Mouse (Mus musculus) midbrain, embryonic 14.5 days (tissue): ENCODE results near the gene Spg7. TPM values are rescaled to one million over a fixed set of nuclear protein-coding genes. Genes with fewer than 3 reads are reported as not detected.

Source experiments
- ATAC-seq: fragments of 200-750 bp; cut with Nextera tagmentation; 2 replicates; pipeline ENCODE4 v1.8.0; 2017; ENCODE audit warnings: moderate number of reproducible peaks, moderate library complexity; ENCODE audit not compliant: low FRiP score, low TSS enrichment
- DNase-seq: peaks from one replicate; pipeline ENCODE4 v3.0.0-alpha.2; 2015
- H3K27ac ChIP-seq: fragments of 300-500 bp; sonication (generic); replicated peaks from 2 replicates; pipeline ENCODE4 v1.5.1; 2014; ENCODE audit warnings: mild to moderate bottlenecking, low read depth, low read length, moderate library complexity
- H3K27me3 ChIP-seq: fragments of 300-500 bp; sonication (generic); 2 replicates; pipeline ENCODE4 v1.6.1; 2014; ENCODE audit warnings: low read length, control low read depth, mixed read lengths; ENCODE audit not compliant: control insufficient read depth, insufficient read depth
- H3K36me3 ChIP-seq: fragments of 300-500 bp; sonication (generic); 2 replicates; pipeline ENCODE4 v1.6.1; 2014; ENCODE audit warnings: low read length, control low read depth; ENCODE audit not compliant: control insufficient read depth, insufficient read depth
- H3K4me1 ChIP-seq: fragments of 300-500 bp; sonication (generic); 2 replicates; pipeline ENCODE4 v1.6.1; 2014; ENCODE audit warnings: mild to moderate bottlenecking, antibody characterized with exemption, low read length, control low read depth; ENCODE audit not compliant: control insufficient read depth, insufficient read depth
- H3K4me2 ChIP-seq: fragments of 300-500 bp; sonication (generic); 2 replicates; pipeline ENCODE4 v1.6.1; 2014; ENCODE audit warnings: mild to moderate bottlenecking, low read length, moderate library complexity
- H3K4me3 ChIP-seq: fragments of 300-500 bp; sonication (generic); replicated peaks from 2 replicates; pipeline ENCODE4 v1.5.1; 2014; ENCODE audit warnings: low read depth, low read length
- H3K9ac ChIP-seq: fragments of 300-500 bp; sonication (generic); replicated peaks from 2 replicates; pipeline ENCODE4 v1.6.1; 2014; ENCODE audit warnings: mild to moderate bottlenecking, low read length, moderate library complexity
- H3K9me3 ChIP-seq: fragments of 300-500 bp; sonication (generic); 2 replicates; pipeline ENCODE4 v1.6.1; 2016; ENCODE audit warnings: low read length, control low read depth, mixed read lengths; ENCODE audit not compliant: control insufficient read depth
- WGBS: fragments of 180-500 bp; shearing (Covaris S2); extraction: QIAGEN DNeasy Blood & Tissue Kit; methylation state at CpG from one replicate; pipeline ENCODE4 v1.1.7; 2014; 5-methylcytosine and 5-hydroxymethylcytosine counted together
- polyA plus RNA-seq: library from polyadenylated mRNA; unstranded; fragments of >200 nt; fragmentation: Nextera tagmentation; extraction: Ambion mirVana; gene quantifications from 2 replicates; pipeline ENCODE4 v1.2.1, GENCODE M21; 2014

Gene Spg7
- 42.0 and 43.6 TPM in 2 replicates for polyA plus RNA-seq

DNA sequence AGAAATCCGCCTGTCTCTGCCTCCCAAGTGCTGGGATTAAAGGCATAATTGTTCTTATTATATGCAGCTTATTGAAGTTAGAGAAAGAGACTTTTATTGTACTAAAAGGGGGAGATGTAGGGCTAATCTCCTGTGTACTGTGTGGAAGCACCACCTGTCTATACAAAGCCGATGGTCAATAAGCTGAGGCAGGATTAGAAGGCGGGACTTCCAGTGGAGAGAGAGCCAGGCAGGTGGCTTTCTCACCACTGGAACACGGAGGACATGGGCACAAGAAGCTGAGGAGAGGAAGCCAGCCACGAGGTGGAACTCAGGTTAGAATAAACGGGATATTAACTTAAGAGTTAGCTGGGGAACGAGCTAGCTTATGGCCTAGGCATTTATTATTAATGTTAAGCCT, at the start of gene Spg7:
TSS of gene Spg7 (plus strand) at position 222 of the 400 bp plus-strand sequence.
- WGBS: 72% methylated on average over 7 of the region's 7 CpGs
- H3K27me3 ChIP-seq: no peaks in the 10 kb centered on the region

DNA sequence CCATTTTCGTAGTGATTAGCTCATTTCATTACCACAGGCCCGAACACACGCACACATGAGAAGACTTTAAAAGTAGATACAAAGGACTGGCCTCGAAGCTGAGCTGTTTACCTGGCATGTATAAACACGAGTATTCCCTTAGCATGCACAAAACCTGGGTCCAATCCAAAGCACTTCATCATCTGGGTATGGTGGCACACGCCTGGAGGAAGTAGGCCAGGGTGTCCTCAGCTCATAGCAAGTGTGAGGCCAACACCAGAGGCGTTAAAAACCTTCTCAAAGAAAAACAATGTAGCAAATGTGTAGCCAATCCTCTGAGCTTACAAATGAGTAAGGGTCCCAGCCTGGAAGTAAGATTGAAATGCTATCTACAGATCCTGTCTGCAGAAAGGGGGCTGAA, 48.3 kb upstream of the Spg7 start:
- Histone ChIP-seq H3K9ac (no peak overlapping the region), H3K9me3 (no peaks in the 10 kb centered on the region), H3K4me2 (no peak overlapping the region), H3K4me1 (0 out of 2 replicates have a peak, but pooled peaks cover 8% of the 10 kb centered on the region), H3K36me3 (no peaks in the 10 kb centered on the region), H3K27me3 (no peaks in the 10 kb centered on the region), H3K27ac (no peak overlapping the region), H3K4me3 (no peak overlapping the region)
- DNase-seq (no peak), ATAC-seq (no peak)
- 91% methylated on average over 7 of the region's 7 CpGs for WGBS

More for the DNA sequence above, at the start of gene Spg7:
- Histone ChIP-seq H3K4me1 (peaks cover 20% of the 10 kb centered on the region), H3K36me3 (no peaks in the 10 kb centered on the region), H3K9me3 (no peaks in the 10 kb centered on the region), H3K4me2 (no peak within 1 kb of the TSS), H3K4me3 (no peak within 1 kb of the TSS), H3K27ac (no peak within 1 kb of the TSS), H3K9ac (no peak within 1 kb of the TSS)
- DNase-seq: no peak
- ATAC-seq: no peak

DNA sequence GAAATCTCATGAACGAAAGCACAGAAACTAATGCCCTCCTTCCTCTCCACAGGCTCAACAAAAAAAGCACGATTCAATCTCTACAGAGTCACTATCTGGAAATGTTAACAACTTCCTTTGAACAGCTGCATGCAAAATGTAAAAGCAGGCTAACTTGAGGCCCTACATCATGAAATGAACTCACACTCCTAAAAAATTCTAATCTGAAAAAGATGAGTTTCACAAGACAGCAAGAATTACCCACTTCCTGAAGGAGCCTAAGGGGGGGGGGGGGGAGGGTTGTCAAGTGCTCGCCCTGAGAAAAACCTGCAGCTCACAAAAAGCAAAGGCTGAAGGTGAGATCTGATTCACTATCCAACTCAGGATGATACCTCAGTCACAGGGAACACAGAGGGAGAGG, 47.7 kb upstream of the Spg7 start:
- Histone ChIP-seq H3K27ac (no peak overlapping the region), H3K36me3 (no peaks in the 10 kb centered on the region), H3K27me3 (no peaks in the 10 kb centered on the region), H3K9ac (no peak overlapping the region), H3K4me3 (no peak overlapping the region), H3K4me1 (0 out of 2 replicates have a peak, but pooled peaks cover 9% of the 10 kb centered on the region), H3K4me2 (no peak overlapping the region), H3K9me3 (no peaks in the 10 kb centered on the region)
- ATAC-seq: no peak
- WGBS: 80% methylated on average over 3 of the region's 3 CpGs
- DNase-seq: no peak

DNA sequence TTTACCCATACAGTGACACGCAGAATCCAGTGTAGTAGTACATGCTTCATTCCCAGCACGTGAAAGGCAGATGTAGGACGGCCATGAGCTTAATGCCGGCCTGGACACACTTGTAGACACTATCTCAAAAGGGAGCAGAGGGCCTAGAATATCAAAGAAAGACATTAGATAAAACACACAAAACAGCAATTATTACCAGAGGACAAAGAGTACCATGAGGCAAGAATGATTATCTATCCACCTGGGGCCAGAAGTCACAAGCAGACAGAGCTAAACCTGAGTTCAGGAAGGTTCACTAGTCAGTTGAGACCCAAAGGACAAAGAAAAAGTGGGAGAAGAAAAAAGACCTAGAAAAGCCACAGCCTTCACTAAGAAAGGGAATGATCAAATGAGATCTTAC, 45.6 kb upstream of the Spg7 start:
- 92% methylated on average over 4 of the region's 4 CpGs for WGBS
- Histone ChIP-seq H3K9me3 (no peaks in the 10 kb centered on the region), H3K4me3 (no peak overlapping the region), H3K4me2 (no peak overlapping the region), H3K4me1 (0 out of 2 replicates have a peak, but pooled peaks cover 9% of the 10 kb centered on the region), H3K36me3 (no peaks in the 10 kb centered on the region), H3K9ac (no peak overlapping the region), H3K27ac (no peak overlapping the region), H3K27me3 (no peaks in the 10 kb centered on the region)
- DNase-seq: no peak
- no peak for ATAC-seq

DNA sequence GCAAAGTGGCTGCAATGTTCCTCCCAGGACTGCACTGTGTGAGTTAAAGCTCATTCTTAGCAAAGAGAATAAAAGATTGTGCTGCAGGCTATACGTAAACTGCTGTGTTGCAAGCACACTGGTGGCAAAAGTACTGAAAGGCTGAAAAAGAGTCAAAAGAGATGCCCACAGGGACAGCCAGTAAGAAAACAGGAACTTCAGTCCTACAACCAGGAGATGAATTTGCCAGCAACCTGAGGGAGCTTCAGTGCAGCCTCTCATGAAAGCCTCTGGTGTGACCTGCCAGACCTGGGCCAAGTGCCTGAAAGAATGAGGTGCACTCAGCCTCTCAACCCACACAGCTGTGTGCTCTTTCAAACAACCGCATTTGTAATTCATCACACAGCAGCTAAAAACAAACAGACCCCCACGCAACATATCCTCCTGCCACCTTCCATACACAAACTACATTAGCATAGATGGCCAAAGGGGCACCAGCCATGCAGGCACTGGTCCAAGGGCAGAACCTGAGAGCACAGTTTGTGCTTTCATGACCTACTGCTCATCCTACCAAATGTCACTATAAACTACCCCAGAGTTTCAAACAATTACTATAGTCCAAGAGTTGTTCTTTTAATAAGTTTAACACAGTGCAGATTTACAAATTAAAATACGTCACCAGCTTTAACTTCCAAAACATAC, 44.1 kb upstream of the Spg7 start:
- Histone ChIP-seq H3K36me3 (no peaks in the 10 kb centered on the region), H3K4me1 (0 out of 2 replicates have a peak, but pooled peaks cover 9% of the 10 kb centered on the region), H3K27me3 (no peaks in the 10 kb centered on the region), H3K4me3 (no peak overlapping the region), H3K9me3 (no peaks in the 10 kb centered on the region), H3K27ac (no peak overlapping the region), H3K4me2 (no peak overlapping the region), H3K9ac (no peak overlapping the region)
- no peak for DNase-seq
- no peak for ATAC-seq
- WGBS: 72% methylated on average over 4 of the region's 4 CpGs

DNA sequence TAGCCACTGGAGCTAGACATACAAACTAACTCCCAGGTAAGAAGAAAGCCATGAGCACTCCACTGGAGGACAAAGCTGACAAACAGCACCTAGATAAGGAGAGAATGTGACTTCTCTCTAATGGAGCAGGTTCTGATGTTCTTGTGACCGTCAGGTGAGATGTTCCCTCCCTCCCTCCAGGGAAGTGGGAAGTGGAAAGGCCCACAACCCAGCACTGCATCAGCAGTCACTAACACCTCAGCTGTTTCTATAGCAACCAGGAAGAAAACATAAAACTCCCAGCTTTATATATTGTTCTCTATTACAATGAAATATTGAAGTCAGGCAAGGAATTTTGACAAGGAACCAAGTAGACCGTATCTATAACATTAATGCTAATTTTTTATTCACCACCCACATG, 42.7 kb upstream of the Spg7 start:
- Histone ChIP-seq H3K9me3 (no peaks in the 10 kb centered on the region), H3K36me3 (no peaks in the 10 kb centered on the region), H3K9ac (no peak overlapping the region), H3K4me1 (0 out of 2 replicates have a peak, but pooled peaks cover 9% of the 10 kb centered on the region), H3K4me2 (no peak overlapping the region), H3K4me3 (no peak overlapping the region), H3K27me3 (no peaks in the 10 kb centered on the region), H3K27ac (no peak overlapping the region)
- ATAC-seq (no peak), DNase-seq (no peak)
- WGBS: 78% methylated on average over 2 of the region's 2 CpGs

DNA sequence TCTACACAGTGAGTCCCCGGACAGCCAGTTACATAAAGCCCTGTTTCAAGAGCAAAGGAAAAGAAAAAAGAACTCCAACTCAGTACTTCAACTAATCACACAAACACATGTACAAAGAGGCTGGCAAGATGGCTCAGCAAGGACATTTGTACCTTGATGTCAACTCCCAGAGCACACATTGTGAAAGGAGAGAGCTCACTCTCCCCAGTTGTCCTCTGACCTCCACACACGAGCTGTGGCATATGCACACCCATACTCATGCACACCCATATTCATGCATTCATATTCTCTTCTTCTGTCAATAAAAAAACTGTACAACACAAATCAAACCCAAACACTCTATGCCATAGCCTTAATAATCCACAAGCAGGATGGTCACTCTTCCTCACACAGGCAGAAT, 41.9 kb upstream of the Spg7 start:
- 87% methylated on average over 2 of the region's 2 CpGs for WGBS

DNA sequence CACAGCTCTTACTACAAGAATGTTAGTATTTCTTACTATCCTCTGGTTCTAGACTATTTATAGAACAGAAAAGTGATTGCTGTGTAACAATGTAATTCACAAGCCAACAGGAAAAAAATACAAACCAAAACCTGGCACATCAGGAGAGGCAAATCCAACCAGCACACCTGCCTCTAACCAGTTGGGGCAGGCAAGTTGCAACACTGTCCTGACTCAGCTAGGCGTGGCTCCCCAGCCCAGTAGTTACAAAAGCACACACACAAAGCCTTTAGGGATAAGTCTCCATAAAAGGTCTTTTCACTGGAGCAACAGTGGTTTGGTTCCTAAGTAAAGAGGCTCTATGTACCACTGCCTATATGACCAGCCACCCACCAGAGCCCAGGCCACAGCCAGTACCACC, 41.5 kb upstream of the Spg7 start:
- no peak overlapping the region for H3K4me3 ChIP-seq
- no peaks in the 10 kb centered on the region for H3K36me3 ChIP-seq
- H3K27ac ChIP-seq: no peak overlapping the region
- H3K9me3 ChIP-seq: no peaks in the 10 kb centered on the region
- no peak for ATAC-seq
- H3K9ac ChIP-seq: no peak overlapping the region
- no peaks in the 10 kb centered on the region for H3K27me3 ChIP-seq
- no peak for DNase-seq
- no peak overlapping the region for H3K4me2 ChIP-seq
- 0 out of 2 replicates have a peak, but pooled peaks cover 9% of the 10 kb centered on the region for H3K4me1 ChIP-seq
- 68% methylated on average over 1 of the region's 1 CpGs for whole genome bisulfite sequencing

More for the DNA sequence above, 41.9 kb upstream of the Spg7 start:
- no peak for ATAC-seq
- Histone ChIP-seq H3K27ac (no peak overlapping the region), H3K27me3 (no peaks in the 10 kb centered on the region), H3K4me3 (no peak overlapping the region), H3K4me1 (0 out of 2 replicates have a peak, but pooled peaks cover 9% of the 10 kb centered on the region), H3K36me3 (no peaks in the 10 kb centered on the region), H3K9ac (no peak overlapping the region), H3K9me3 (no peaks in the 10 kb centered on the region), H3K4me2 (no peak overlapping the region)
- no peak for DNase-seq

DNA sequence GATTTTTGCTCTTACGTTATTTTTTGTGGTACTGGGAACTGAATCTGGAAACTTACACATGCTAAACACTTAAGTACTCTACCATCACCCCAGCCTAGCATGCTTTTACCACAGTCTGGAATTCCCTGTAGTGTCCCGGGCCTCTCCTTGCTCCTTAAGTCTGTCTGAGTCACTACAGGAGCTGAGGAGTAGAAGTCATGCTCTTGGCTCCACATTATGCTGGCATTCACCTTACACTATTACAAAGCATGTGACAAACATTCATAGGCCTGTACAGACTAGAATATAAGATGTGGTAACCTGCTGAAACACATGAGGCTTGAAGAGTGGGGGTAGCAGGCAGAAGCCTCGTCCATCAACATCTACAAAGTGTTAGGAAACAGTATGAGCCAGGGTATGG, 40.0 kb upstream of the Spg7 start:
- Histone ChIP-seq H3K4me2 (no peak overlapping the region), H3K27me3 (no peaks in the 10 kb centered on the region), H3K9ac (no peak overlapping the region), H3K4me1 (0 out of 2 replicates have a peak, but pooled peaks cover 9% of the 10 kb centered on the region), H3K9me3 (no peaks in the 10 kb centered on the region), H3K36me3 (no peaks in the 10 kb centered on the region), H3K4me3 (no peak overlapping the region), H3K27ac (no peak overlapping the region)
- DNase-seq: no peak
- no peak for ATAC-seq
- 90% methylated on average over 3 of the region's 3 CpGs for WGBS
